Mouse (Mus musculus): ENCODE data around the gene Pxt1. TPM values are rescaled to one million over a fixed set of nuclear protein-coding genes. Genes with fewer than 3 reads are reported as not detected.

The Pxt1 gene
- total and polyA plus RNA-seq, 3 experiments = 0.14 to 0.52 TPM; not detected in 1

GRCm38 (mm10) chr17:28988291-28988690 lies 44.7 kb upstream of the Pxt1 start:
- intact Hi-C loops (cut with DNase I) = loop anchor here (5.0 kb wide), 1 partner anchor 34 kb away; no protein-coding TSS in a partner anchor
- peaks cover 1% of the 10 kb centered on the region; the same call in 1 of the 2 replicates for H3K4me1 ChIP-seq (ENCODE audit: control insufficient read depth, insufficient read depth, low read length)
- H3K79me2 ChIP-seq (replicated peaks; ENCODE audit: control insufficient read depth, insufficient read depth, low read length) = no peaks in the 10 kb centered on the region
- no peak overlapping the region for H3K9ac ChIP-seq (ENCODE audit: low read depth, low read length)
- no peak for TF ChIP-seq CTCF (IDR thresholded peaks at IDR 0.05)
- no peak for TF ChIP-seq POLR2A (IDR thresholded peaks at IDR 0.05; ENCODE audit: insufficient read depth, low read depth, low read length)
- TF ChIP-seq EP300 (IDR thresholded peaks at IDR 0.05; ENCODE audit: insufficient read depth, low read depth, low read length) = no peak
- H3K36me3 ChIP-seq (ENCODE audit: control insufficient read depth, insufficient read depth, low read length) = peaks cover 2% of the 10 kb centered on the region; the same call in 1 of the 2 replicates
- H3K4me3 ChIP-seq = no peak overlapping the region
- H3K27ac ChIP-seq = no peak overlapping the region
- 78% methylated on average over 4 of the region's 4 CpGs for WGBS
- DNase-seq = no peak
- H3K27me3 ChIP-seq (ENCODE audit: control insufficient read depth, insufficient read depth, low read length) = no peaks in the 10 kb centered on the region

GRCm38 (mm10) chr17:28987713-28988112 lies 44.1 kb upstream of the Pxt1 start:
- 66% methylated on average over 4 of the region's 4 CpGs for WGBS

DNA sequence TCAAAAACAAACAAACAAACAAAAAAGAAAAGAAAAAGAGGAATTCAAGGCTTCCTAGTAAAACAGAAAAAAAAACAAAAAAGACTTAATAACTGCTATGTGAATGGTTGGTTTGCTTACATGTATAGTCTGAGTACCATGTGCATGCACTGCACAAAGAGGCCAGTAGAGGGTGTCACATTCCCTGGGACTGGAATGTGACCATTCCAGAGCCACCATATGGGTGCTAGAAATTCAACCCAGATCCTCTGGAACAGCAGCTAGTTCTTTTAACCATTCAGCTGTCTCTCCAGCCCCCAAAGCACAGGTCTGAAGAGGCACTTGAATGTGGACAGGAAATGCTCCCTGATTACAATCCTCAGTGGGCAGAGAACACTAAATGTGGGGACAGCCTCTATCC lies 43.2 kb upstream of the Pxt1 start:
- Histone ChIP-seq H3K4me3 (no peak overlapping the region), H3K27ac (no peak overlapping the region), H3K79me2 (replicated peaks; ENCODE audit: control insufficient read depth, insufficient read depth, low read length) (no peaks in the 10 kb centered on the region), H3K27me3 (ENCODE audit: control insufficient read depth, insufficient read depth, low read length) (no peaks in the 10 kb centered on the region), H3K4me1 (ENCODE audit: control insufficient read depth, insufficient read depth, low read length) (peaks cover 1% of the 10 kb centered on the region; the same call in 1 of the 2 replicates), H3K9ac (ENCODE audit: low read depth, low read length) (no peak overlapping the region), H3K36me3 (ENCODE audit: control insufficient read depth, insufficient read depth, low read length) (peaks cover 2% of the 10 kb centered on the region; the same call in 1 of the 2 replicates)
- peak in 1 of 2 experiments; percentile 45 for DNase-seq
- no peak for TF ChIP-seq POLR2A (IDR thresholded peaks at IDR 0.05; ENCODE audit: insufficient read depth, low read depth, low read length)
- peak; percentile 80 for TF ChIP-seq CTCF (IDR thresholded peaks at IDR 0.05)
- intact Hi-C loops (cut with DNase I) = loop anchor here (2.0 to 5.0 kb wide), 2 partner anchors 35 to 184 kb away; no protein-coding TSS in a partner anchor

More at GRCm38 (mm10) chr17:28987713-28988112, 44.1 kb upstream of the Pxt1 start:
- H3K27me3 ChIP-seq (ENCODE audit: control insufficient read depth, insufficient read depth, low read length) = no peaks in the 10 kb centered on the region
- intact Hi-C loops (cut with DNase I) = loop anchor here (2.0 to 5.0 kb wide), 2 partner anchors 35 to 183 kb away; no protein-coding TSS in a partner anchor
- TF ChIP-seq EP300 (IDR thresholded peaks at IDR 0.05; ENCODE audit: insufficient read depth, low read depth, low read length) (0 out of 2 replicates have a peak, but pooled peaks have one; percentile 33), POLR2A (IDR thresholded peaks at IDR 0.05; ENCODE audit: insufficient read depth, low read depth, low read length) (no peak), CTCF (IDR thresholded peaks at IDR 0.05) (peak; percentile 96)
- no peak overlapping the region for H3K9ac ChIP-seq (ENCODE audit: low read depth, low read length)
- no peak for DNase-seq
- no peak overlapping the region for H3K4me3 ChIP-seq
- H3K4me1 ChIP-seq (ENCODE audit: control insufficient read depth, insufficient read depth, low read length) = peaks cover 1% of the 10 kb centered on the region; the same call in 1 of the 2 replicates
- H3K36me3 ChIP-seq (ENCODE audit: control insufficient read depth, insufficient read depth, low read length) = peaks cover 2% of the 10 kb centered on the region; the same call in 1 of the 2 replicates
- no peak overlapping the region for H3K27ac ChIP-seq
- H3K79me2 ChIP-seq (replicated peaks; ENCODE audit: control insufficient read depth, insufficient read depth, low read length) = no peaks in the 10 kb centered on the region

- no peaks in the 10 kb centered on the region for H3K79me2 ChIP-seq (replicated peaks; ENCODE audit: control insufficient read depth, insufficient read depth, low read length)
- no peak for DNase-seq
- H3K4me1 ChIP-seq (ENCODE audit: control insufficient read depth, insufficient read depth, low read length) = no peaks in the 10 kb centered on the region
- no peaks in the 10 kb centered on the region for H3K27me3 ChIP-seq (ENCODE audit: control insufficient read depth, insufficient read depth, low read length)
- WGBS = 96% methylated on average over 1 of the region's 1 CpGs
- intact Hi-C loops (cut with DNase I) = loop anchor here (5.0 kb wide), 1 partner anchor 37 kb away; no protein-coding TSS in a partner anchor
- no peak overlapping the region for H3K27ac ChIP-seq
- TF ChIP-seq CTCF (IDR thresholded peaks at IDR 0.05) (no peak), EP300 (IDR thresholded peaks at IDR 0.05; ENCODE audit: insufficient read depth, low read depth, low read length) (no peak), POLR2A (IDR thresholded peaks at IDR 0.05; ENCODE audit: insufficient read depth, low read depth, low read length) (no peak)
- no peak overlapping the region for H3K9ac ChIP-seq (ENCODE audit: low read depth, low read length)
- peaks cover 2% of the 10 kb centered on the region; the same call in 1 of the 2 replicates for H3K36me3 ChIP-seq (ENCODE audit: control insufficient read depth, insufficient read depth, low read length)
- no peak overlapping the region for H3K4me3 ChIP-seq
Observed at GRCm38 (mm10) chr17:28984724-28985420, 41.2 kb upstream of the Pxt1 start.

DNA sequence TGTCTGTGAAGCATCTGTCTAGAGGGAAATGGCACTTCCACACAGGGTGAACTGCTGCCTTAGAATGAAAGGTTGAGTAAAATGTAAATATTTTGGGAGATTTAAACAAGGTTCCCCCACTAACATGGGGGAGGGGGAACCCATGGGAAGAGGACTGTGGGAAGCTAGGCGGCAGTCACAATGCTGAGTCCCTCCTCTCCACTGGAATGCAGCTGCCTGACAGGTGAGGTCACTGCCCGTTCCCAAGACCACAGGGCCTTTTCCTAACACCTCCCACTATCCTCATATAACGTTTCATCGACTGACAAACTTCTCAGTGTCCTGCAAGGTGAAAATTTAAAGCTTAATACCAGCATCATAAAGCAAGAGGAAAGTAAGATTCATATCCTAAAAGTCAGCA lies 39.0 kb upstream of the Pxt1 start:
- WGBS = 30% methylated on average over 4 of the region's 4 CpGs
- intact Hi-C loops (cut with DNase I) = no loop called here
- Histone ChIP-seq H3K79me2 (replicated peaks; ENCODE audit: control insufficient read depth, insufficient read depth, low read length) (no peaks in the 10 kb centered on the region), H3K36me3 (ENCODE audit: control insufficient read depth, insufficient read depth, low read length) (peaks cover 2% of the 10 kb centered on the region; the same call in 1 of the 2 replicates), H3K4me3 (no peak overlapping the region), H3K27ac (no peak overlapping the region), H3K9ac (ENCODE audit: low read depth, low read length) (no peak overlapping the region), H3K27me3 (ENCODE audit: control insufficient read depth, insufficient read depth, low read length) (no peaks in the 10 kb centered on the region), H3K4me1 (ENCODE audit: control insufficient read depth, insufficient read depth, low read length) (no peaks in the 10 kb centered on the region)
- no peak for TF ChIP-seq CTCF (IDR thresholded peaks at IDR 0.05)
- no peak for TF ChIP-seq EP300 (IDR thresholded peaks at IDR 0.05; ENCODE audit: insufficient read depth, low read depth, low read length)
- no peak for TF ChIP-seq POLR2A (IDR thresholded peaks at IDR 0.05; ENCODE audit: insufficient read depth, low read depth, low read length)
- no peak for DNase-seq

GRCm38 (mm10) chr17:28981081-28981480 lies 37.4 kb upstream of the Pxt1 start:
- WGBS = 80% methylated on average over 4 of the region's 4 CpGs
- no peak for TF ChIP-seq EP300 (IDR thresholded peaks at IDR 0.05; ENCODE audit: insufficient read depth, low read depth, low read length)
- no peak for TF ChIP-seq CTCF (IDR thresholded peaks at IDR 0.05)
- TF ChIP-seq POLR2A (IDR thresholded peaks at IDR 0.05; ENCODE audit: insufficient read depth, low read depth, low read length) = no peak

More at GRCm38 (mm10) chr17:28981081-28981480, 37.4 kb upstream of the Pxt1 start:
- Histone ChIP-seq H3K27me3 (ENCODE audit: control insufficient read depth, insufficient read depth, low read length) (no peaks in the 10 kb centered on the region), H3K36me3 (ENCODE audit: control insufficient read depth, insufficient read depth, low read length) (peaks cover 2% of the 10 kb centered on the region), H3K4me3 (no peak overlapping the region), H3K4me1 (ENCODE audit: control insufficient read depth, insufficient read depth, low read length) (no peaks in the 10 kb centered on the region), H3K79me2 (replicated peaks; ENCODE audit: control insufficient read depth, insufficient read depth, low read length) (no peaks in the 10 kb centered on the region), H3K9ac (ENCODE audit: low read depth, low read length) (no peak overlapping the region), H3K27ac (no peak overlapping the region)
- no peak for DNase-seq
- intact Hi-C loops (cut with DNase I) = no loop called here

All from heart, adult 2 months (tissue).